Mouse (Mus musculus): ENCODE measurements around the gene Uts2r.

GRCm38 (mm10) chr11:121127441-121127840 lies 32.6 kb upstream of the Uts2r start:
- TF ChIP-seq ZC3H11A (IDR thresholded peaks at IDR 0.05; ENCODE audit: low read depth, low read length) = no peak
- no peak for TF ChIP-seq POLR2A (IDR thresholded peaks at IDR 0.05; ENCODE audit: control insufficient read depth in 1 of 2, insufficient read depth in 1 of 2, low read depth in 1 of 2, low read length in 2 of 2, poor library complexity in 1 of 2)
- TF ChIP-seq MYC (IDR thresholded peaks at IDR 0.05; ENCODE audit: low read depth, low read length) = no peak
- no peak for TF ChIP-seq MAZ (IDR thresholded peaks at IDR 0.05; ENCODE audit: low read depth, low read length)
- TF ChIP-seq ZMIZ1 (IDR thresholded peaks at IDR 0.05; ENCODE audit: low read depth, low read length) = no peak
- TF ChIP-seq NRF1 (IDR thresholded peaks at IDR 0.05; ENCODE audit: insufficient read depth, low read depth, low read length, poor library complexity, severe bottlenecking) = no peak
- TF ChIP-seq EP300 (IDR thresholded peaks at IDR 0.05; ENCODE audit: low read depth in 1 of 2, low read length in 2 of 2) = no peak
- TF ChIP-seq RAD21 (IDR thresholded peaks at IDR 0.05; ENCODE audit: low read depth, low read length) = no peak
